Mouse (Mus musculus): ENCODE data around the gene Pigl. TPM values are rescaled to one million over a fixed set of nuclear protein-coding genes. Genes with fewer than 3 reads are reported as not detected.
A peak's percentile ranks its signal among the peaks of the same experiment; 100 is the strongest.
"Not testable (repeated sequence)": the region's sequence is repeated elsewhere in the genome, so short reads cannot be mapped to it uniquely, and the experiment has no call there.

The Pigl gene
- polyA plus RNA-seq, 1 experiment from 2014 or later = 15.9 TPM

DNA sequence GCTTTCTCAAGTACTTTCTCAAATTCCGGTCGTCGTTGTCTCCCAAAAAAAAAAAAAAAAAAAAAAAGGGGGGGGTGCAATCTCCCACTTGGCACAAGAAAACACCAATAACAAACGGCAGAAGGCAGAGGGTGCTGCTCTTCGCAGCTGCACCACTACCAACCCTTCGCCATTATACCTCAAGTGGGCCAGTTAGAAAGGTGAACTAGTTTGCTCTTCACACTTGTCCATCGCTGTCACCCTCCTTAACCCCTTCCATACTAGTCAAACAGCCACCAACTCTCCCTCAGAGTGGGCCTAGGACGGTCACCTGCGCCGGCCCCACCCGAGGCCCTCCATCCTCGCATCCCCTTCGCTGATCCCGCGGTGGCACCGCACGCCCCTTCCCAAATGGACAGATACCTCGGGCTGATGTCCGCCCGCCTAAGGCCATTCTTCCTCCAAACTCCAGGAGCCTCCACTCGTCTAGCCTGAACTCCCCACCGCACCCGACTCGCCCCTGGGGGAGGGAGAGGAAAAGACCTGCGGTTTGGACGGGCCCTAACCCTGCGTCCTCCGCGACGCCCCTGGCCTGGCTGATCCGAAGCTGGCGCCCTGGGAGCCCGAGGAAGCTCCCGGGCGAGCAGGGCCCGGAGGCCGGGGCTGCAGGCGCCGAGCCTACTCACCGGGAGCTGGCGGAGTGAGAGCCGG is 1.6 kb upstream of the Pigl start:
- WGBS = under 1% methylated on average over 42 of the region's 42 CpGs
- no peaks in the 10 kb centered on the region for H3K9me3 ChIP-seq
- DNase-seq (ENCODE audit: low spot score) = peak; percentile 78

GRCm38 (mm10) chr11:62457241-62457890 is 894 bp upstream of the Pigl start:
- Histone ChIP-seq H3K4me3 (peak overlapping the region; percentile 95), H3K36me3 (replicated peaks) (peaks cover 10% of the 10 kb centered on the region), H3K27me3 (replicated peaks; ENCODE audit: low read depth, poor library complexity, severe bottlenecking) (no peaks in the 10 kb centered on the region), H3K4me1 (peaks cover 26% of the 10 kb centered on the region), H3K9me3 (no peaks in the 10 kb centered on the region), H3K27ac (replicated peaks) (peak overlapping the region; percentile 99)
- peak; percentile 94 for DNase-seq (ENCODE audit: low spot score)
- WGBS = under 1% methylated on average over 73 of the region's 73 CpGs

More for the DNA sequence above, 1.6 kb upstream of the Pigl start:
- Histone ChIP-seq H3K36me3 (replicated peaks) (peaks cover 11% of the 10 kb centered on the region), H3K27me3 (replicated peaks; ENCODE audit: low read depth, poor library complexity, severe bottlenecking) (no peaks in the 10 kb centered on the region), H3K27ac (replicated peaks) (peak overlapping the region; percentile 99), H3K4me1 (peaks cover 26% of the 10 kb centered on the region), H3K4me3 (peak overlapping the region; percentile 95)

DNA sequence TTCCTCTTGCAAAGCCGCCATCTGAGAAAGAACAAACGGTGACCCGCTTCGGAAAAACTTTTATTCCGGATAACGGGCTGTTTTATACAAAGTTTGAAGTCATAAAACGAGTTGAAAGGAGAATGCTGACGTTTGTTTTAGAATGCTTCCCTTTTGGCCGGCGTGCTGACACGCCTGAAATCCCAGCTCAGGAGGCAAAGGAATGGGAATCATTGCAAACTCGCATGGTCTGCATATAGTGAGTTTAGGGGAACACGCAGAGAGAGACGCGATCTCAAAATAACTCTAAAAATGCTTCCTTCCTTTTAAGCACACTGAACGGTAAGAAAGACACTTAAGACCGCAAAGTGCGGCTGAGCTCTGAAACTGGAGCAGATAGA is 379 bp upstream of the Pigl start:
- no peak for DNase-seq (ENCODE audit: low spot score)

GRCm38 (mm10) chr11:62458780-62459179 is 520 bp downstream of the Pigl start:
- WGBS = 3% methylated on average over 9 of the region's 9 CpGs
- H3K27me3 ChIP-seq (replicated peaks; ENCODE audit: low read depth, poor library complexity, severe bottlenecking) = no peaks in the 10 kb centered on the region
- H3K27ac ChIP-seq (replicated peaks) = peak overlapping the region; percentile 99
- no peaks in the 10 kb centered on the region for H3K9me3 ChIP-seq
- peaks cover 26% of the 10 kb centered on the region for H3K4me1 ChIP-seq
- H3K36me3 ChIP-seq (replicated peaks) = peaks cover 7% of the 10 kb centered on the region
- H3K4me3 ChIP-seq = peak overlapping the region; percentile 95
- DNase-seq (ENCODE audit: low spot score) = no peak

More for the DNA sequence above, 379 bp upstream of the Pigl start:
- Histone ChIP-seq H3K27me3 (replicated peaks; ENCODE audit: low read depth, poor library complexity, severe bottlenecking) (no peaks in the 10 kb centered on the region), H3K27ac (replicated peaks) (peak overlapping the region; percentile 99), H3K4me3 (peak overlapping the region; percentile 95), H3K9me3 (no peaks in the 10 kb centered on the region), H3K36me3 (replicated peaks) (peaks cover 7% of the 10 kb centered on the region), H3K4me1 (peaks cover 26% of the 10 kb centered on the region)
- WGBS = under 1% methylated on average over 18 of the region's 18 CpGs

DNA sequence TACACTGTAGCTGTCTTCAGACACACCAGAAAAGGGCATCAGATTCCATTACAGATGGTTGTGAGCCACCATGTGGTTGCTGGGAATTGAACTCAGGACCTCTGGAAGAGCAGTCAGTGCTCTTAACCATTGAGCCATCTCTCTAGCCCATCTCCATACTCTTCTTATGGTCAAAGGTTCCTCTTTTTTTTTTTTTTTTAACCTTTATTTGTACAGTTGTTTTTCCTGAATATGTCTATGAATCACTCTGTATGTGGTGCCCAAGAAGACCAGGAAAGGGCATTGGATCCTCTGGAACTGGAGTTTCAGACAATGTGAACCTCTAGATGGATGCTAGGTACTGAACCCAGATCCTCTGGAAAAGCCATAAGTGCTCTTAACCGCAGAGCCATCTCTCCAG is 4.3 kb downstream of the Pigl start:
- not testable (repeated sequence) for H3K36me3 ChIP-seq (replicated peaks); H3K27me3 ChIP-seq (replicated peaks; ENCODE audit: low read depth, poor library complexity, severe bottlenecking); H3K4me3 ChIP-seq; H3K27ac ChIP-seq (replicated peaks); H3K9me3 ChIP-seq; DNase-seq (ENCODE audit: low spot score)
- peaks cover 12% of the 10 kb centered on the region for H3K4me1 ChIP-seq
- WGBS = 97% methylated on average over 1 of the region's 1 CpGs

DNA sequence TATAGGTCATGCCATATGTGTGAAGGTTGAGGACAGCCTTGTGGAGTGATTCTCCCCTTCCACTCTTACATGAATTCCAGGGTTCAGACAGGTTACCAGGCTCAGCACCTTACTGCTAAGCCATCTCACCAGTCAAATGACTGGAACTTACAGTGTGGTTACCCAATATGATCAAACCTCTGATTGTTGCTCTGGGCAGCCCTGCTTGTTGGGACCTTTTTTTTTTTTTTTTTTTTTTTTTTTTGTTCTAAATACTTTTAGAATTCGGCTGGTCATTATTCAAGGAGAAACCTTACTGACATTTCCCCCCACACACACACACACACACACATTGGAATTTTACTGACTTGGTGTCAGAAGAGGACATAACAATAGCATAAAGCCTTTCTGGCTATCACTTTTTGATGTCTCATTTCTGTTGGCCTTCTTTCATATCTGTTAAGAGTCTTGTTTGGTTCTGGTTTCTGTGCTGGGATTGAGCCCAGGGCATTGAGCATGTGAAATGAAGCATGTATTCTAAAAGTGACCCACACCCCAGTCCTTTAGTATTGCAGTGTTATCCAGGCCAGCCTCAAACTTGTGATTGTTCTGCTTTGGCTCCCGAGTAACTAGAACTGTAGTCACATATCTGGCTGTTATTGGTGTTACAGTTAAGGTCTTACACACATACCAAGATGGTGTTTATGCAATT is 5.1 kb downstream of the Pigl start:
- Histone ChIP-seq H3K4me3 (no peak overlapping the region), H3K9me3 (no peaks in the 10 kb centered on the region), H3K36me3 (replicated peaks) (peaks cover 4% of the 10 kb centered on the region; the same call in 1 of the 2 replicates), H3K4me1 (peaks cover 11% of the 10 kb centered on the region), H3K27ac (replicated peaks) (no peak overlapping the region), H3K27me3 (replicated peaks; ENCODE audit: low read depth, poor library complexity, severe bottlenecking) (no peaks in the 10 kb centered on the region)
- no peak for DNase-seq (ENCODE audit: low spot score)
- WGBS = 76% methylated on average over 2 of the region's 2 CpGs

- H3K27me3 ChIP-seq (replicated peaks; ENCODE audit: low read depth, poor library complexity, severe bottlenecking) = no peaks in the 10 kb centered on the region
- H3K9me3 ChIP-seq = no peaks in the 10 kb centered on the region
Measured at GRCm38 (mm10) chr11:62464696-62465095, 6.4 kb downstream of the Pigl start.

DNA sequence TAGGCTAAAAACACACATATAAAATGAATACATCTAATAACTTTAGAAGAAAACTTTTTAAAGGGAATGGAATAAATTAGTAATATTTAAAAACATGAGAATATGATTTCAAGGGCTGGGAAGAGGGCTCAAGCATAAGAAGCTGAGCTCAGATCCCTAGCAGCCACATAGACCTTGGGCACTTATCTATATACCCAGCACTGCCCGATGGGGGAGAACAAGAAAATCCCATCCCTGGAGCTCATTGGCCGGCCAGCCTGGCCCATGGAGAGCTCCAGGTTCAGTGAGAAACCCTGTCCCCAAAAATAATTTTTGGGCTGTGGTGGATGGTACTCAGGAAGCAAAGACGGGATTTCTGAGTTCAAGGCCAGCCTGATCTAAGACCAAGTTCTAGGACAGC is 7.6 kb downstream of the Pigl start:
- peaks cover 4% of the 10 kb centered on the region; the same call in 1 of the 2 replicates for H3K36me3 ChIP-seq (replicated peaks)
- no peak for DNase-seq (ENCODE audit: low spot score)
- no peaks in the 10 kb centered on the region for H3K27me3 ChIP-seq (replicated peaks; ENCODE audit: low read depth, poor library complexity, severe bottlenecking)
- H3K4me1 ChIP-seq = no peaks in the 10 kb centered on the region
- no peak overlapping the region for H3K4me3 ChIP-seq
- 90% methylated on average over 3 of the region's 3 CpGs for whole genome bisulfite sequencing
- H3K9me3 ChIP-seq = no peaks in the 10 kb centered on the region
- no peak overlapping the region for H3K27ac ChIP-seq (replicated peaks)

More at GRCm38 (mm10) chr11:62464696-62465095, 6.4 kb downstream of the Pigl start:
- peaks cover 4% of the 10 kb centered on the region; the same call in 1 of the 2 replicates for H3K36me3 ChIP-seq (replicated peaks)
- 97% methylated on average over 3 of the region's 3 CpGs for WGBS
- no peak for DNase-seq (ENCODE audit: low spot score)
- H3K4me3 ChIP-seq = no peak overlapping the region
- H3K4me1 ChIP-seq = no peaks in the 10 kb centered on the region
- no peak overlapping the region for H3K27ac ChIP-seq (replicated peaks)

- no peak overlapping the region for H3K27ac ChIP-seq (replicated peaks)
Measured at GRCm38 (mm10) chr11:62466546-62466945, 8.3 kb downstream of the Pigl start.

GRCm38 (mm10) chr11:62467289-62467688 is 9.0 kb downstream of the Pigl start:
- H3K27ac ChIP-seq (replicated peaks); H3K36me3 ChIP-seq (replicated peaks); DNase-seq (ENCODE audit: low spot score); H3K27me3 ChIP-seq (replicated peaks; ENCODE audit: low read depth, poor library complexity, severe bottlenecking); H3K4me1 ChIP-seq; H3K9me3 ChIP-seq; H3K4me3 ChIP-seq: not testable (repeated sequence)

More at GRCm38 (mm10) chr11:62466546-62466945, 8.3 kb downstream of the Pigl start:
- WGBS = 87% methylated on average over 3 of the region's 3 CpGs
- peaks cover 3% of the 10 kb centered on the region; the same call in 1 of the 2 replicates for H3K36me3 ChIP-seq (replicated peaks)
- no peaks in the 10 kb centered on the region for H3K4me1 ChIP-seq
- DNase-seq (ENCODE audit: low spot score) = no peak
- no peaks in the 10 kb centered on the region for H3K9me3 ChIP-seq
- no peak overlapping the region for H3K4me3 ChIP-seq
- no peaks in the 10 kb centered on the region for H3K27me3 ChIP-seq (replicated peaks; ENCODE audit: low read depth, poor library complexity, severe bottlenecking)

GRCm38 (mm10) chr11:62470451-62470850 is 12.2 kb downstream of the Pigl start:
- 95% methylated on average over 6 of the region's 6 CpGs for WGBS
- H3K27me3 ChIP-seq (replicated peaks; ENCODE audit: low read depth, poor library complexity, severe bottlenecking) = no peaks in the 10 kb centered on the region
- no peak overlapping the region for H3K27ac ChIP-seq (replicated peaks)
- no peak for DNase-seq (ENCODE audit: low spot score)
- no peaks in the 10 kb centered on the region for H3K9me3 ChIP-seq
- H3K36me3 ChIP-seq (replicated peaks) = no peaks in the 10 kb centered on the region
- no peak overlapping the region for H3K4me3 ChIP-seq
- H3K4me1 ChIP-seq = no peaks in the 10 kb centered on the region

DNA sequence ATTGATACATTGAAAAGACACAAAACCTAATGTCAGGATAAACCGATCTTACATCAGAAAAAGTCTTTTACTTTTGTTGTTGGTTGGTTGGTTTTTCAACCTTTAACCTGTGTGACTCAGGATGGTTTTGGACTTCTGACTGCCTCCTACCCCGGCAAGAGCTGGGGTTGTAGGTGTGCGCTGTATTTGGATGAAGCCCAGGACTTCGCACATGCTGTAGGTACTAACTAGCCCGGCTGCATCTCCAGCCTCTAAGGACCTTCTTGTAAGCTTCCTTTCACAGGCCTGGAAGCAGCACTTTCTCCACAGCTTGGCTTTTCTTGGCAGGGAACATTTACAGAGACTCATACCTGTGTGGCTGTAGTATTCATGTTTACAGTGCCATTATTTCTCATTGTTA is 15.3 kb downstream of the Pigl start:
- Histone ChIP-seq H3K27ac (replicated peaks) (no peak overlapping the region), H3K36me3 (replicated peaks) (no peaks in the 10 kb centered on the region), H3K9me3 (no peaks in the 10 kb centered on the region), H3K4me1 (no peaks in the 10 kb centered on the region), H3K4me3 (no peak overlapping the region), H3K27me3 (replicated peaks; ENCODE audit: low read depth, poor library complexity, severe bottlenecking) (no peaks in the 10 kb centered on the region)
- 95% methylated on average over 5 of the region's 5 CpGs for WGBS
- DNase-seq (ENCODE audit: low spot score) = no peak
